Mouse (Mus musculus) effector memory CD4-positive, alpha-beta T cell, adult 7 months (primary cell): ENCODE results near the gene Lrriq3. TPM values are rescaled to one million over a fixed set of nuclear protein-coding genes. Genes with fewer than 3 reads are reported as not detected.

Source experiments
- polyA plus RNA-seq: library from polyadenylated mRNA; unstranded; fragments of 100-300 nt; shearing (Covaris generic); gene quantifications from one replicate; pipeline ENCODE4 v1.2.1, GENCODE M21; 2017

The Lrriq3 gene
- 0.77 TPM for polyA plus RNA-seq

DNA sequence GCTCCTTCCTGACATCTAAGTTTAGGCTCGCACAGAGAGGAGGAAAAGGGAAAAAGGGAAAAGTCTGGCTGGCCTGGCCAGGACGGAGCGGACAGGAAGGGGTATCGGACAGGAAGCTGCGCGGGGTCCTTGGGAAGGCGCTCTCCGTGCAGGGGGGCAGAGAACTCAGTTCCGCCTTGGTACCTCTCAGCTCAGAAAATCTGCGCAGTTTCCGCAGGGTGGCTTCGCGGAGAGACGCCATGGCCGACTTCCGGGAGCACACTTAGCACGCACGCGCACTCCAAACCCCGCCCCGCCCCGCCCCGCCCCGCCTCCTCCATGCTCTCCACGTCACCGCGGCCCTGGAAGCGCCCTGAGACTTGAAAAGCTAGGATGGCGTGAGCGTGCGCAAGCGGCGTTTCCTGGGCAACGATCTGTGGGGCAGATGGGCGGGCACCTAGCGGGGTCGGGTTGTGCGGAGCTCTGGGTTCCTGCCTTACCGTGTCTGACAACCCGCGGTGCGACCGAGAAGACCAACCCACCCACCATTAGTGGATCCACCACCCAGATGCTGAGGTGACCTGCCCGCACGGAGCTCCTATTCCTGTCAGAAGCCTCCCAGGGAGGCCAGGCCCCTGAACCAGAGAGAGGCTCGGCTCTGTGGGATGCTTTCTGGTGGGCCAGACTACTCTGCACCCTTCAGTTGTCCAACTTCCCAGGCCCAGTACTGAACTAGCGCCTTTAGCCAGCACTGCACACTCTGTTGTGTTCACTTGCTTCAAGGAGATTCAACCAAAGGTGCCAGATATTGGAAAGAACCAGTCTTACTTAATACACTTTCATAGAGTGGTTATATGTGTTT is at the start of gene Lrriq3, which contains the start of gene Fpgt:
Lrriq3 (plus strand) TSS at position 319 of the 841 bp plus-strand sequence.
Fpgt (minus strand) TSS at position 288 of the 841 bp plus-strand sequence.

GRCm38 (mm10) chr3:155055231-155055916 is 37.9 kb upstream of the Lrriq3 start, which contains the start of gene Tnni3k:
Gene Tnni3k, minus strand, starts transcription at chr3:155055407.

Other genes starting within 250 kb of the Lrriq3 start
- not detected for gene Tnni3k, start 38.0 kb upstream of the Lrriq3 start, polyA plus RNA-seq
- 62.9 TPM for gene Fpgt, start within 50 bp of the Lrriq3 start, polyA plus RNA-seq